Mouse (Mus musculus): Measurements from ENCODE around the gene Grem1.

Grem1 gene

GRCm38 (mm10) chr2:113757525-113758310 is 728 bp downstream of the Grem1 start:
- DNase-seq (ENCODE audit: low spot score) = no peak

DNA sequence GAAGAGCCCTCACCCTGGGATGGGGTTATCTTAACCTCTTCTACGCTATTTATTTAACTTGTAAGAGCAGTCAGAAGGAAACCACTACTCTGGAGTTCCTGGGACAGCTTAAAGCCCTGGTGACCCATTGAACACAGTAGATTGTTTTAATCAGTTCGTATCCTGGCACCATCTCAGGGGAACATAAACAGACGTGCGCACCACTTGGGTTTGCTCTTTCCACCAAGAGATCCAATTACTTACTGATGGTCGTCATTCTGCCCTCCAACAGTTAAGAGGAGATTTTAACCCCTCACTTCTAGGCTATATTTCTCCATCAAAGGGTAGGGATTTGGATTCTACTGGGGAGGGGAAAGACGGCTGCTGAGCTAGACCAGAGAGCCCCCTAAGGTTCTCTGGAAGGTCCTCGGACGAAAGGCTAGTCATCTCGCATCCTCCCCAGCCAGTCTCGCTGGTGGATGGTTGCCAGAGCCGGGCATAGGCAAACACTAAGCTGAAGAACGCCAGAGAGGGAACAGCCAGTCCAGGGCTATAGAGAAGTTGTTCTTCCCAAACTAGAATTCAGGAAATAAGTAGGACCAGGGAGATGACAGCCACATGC is 1.4 kb downstream of the Grem1 start:
- no peak for DNase-seq (ENCODE audit: low spot score)

DNA sequence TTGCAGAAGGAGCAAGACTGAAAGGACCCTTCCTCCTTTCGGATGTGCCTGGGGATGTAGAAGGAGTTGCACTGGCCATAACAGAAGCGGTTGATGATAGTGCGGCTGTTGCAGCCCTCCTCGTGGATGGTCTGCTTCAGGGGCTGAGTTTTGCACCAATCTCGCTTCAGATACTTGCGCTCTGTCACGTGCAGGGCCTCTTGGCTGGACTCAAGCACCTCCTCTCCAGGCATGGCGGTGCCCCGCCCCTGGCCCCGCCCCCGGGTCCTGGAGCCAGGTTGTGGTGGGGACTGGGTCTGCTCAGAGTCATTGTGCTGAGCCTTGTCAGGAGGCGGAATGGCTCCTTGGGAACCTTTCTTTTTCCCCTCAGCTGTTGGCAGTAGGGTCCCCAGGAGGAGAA is 8.7 kb downstream of the Grem1 start:
- no peak for DNase-seq (ENCODE audit: low spot score)

- no peak for DNase-seq (ENCODE audit: low spot score)
These were observed 9.1 kb downstream of the Grem1 start for GRCm38 (mm10) chr2:113749309-113749708.

DNA sequence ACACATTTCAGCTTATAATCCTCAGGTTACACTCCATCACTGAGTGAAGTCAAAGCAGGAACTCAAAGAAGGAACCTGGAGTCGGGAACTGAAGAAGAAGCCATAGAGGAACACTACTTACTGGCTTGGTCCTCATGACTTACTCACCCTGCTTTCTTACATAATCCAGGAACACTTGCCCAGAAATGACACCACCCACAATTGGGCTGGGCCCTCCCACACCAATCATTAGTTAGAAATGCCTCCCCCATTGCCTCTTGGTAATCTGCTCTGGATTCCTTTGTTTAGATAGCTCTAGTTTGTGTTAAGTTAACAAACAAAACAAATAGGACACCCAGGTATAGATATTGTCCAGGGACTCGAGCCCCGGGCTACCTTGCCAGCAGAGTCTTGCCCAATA is 29.9 kb downstream of the Grem1 start:
- DNase-seq (ENCODE audit: low spot score) = no peak

DNA sequence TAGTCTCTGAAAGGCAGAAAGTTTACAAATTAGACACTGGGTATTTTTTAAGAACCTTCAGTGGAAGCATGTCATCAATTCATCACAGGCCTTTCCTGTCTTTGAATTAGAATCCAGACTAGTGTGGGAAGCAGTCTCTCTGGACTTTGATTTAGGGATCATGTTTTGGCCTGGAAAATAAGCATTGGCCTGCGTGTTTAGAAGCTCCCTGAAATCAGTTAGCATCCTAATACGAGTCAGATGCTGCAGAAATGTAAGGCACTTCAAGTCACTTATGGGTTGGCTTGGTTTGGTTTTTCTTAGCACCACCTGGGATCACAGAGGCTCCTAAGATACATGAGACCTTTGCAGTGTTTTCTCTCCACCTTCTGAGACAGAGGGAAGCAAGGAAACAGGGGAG is 43.6 kb downstream of the Grem1 start:
- DNase-seq (ENCODE audit: low spot score) = no peak

DNA sequence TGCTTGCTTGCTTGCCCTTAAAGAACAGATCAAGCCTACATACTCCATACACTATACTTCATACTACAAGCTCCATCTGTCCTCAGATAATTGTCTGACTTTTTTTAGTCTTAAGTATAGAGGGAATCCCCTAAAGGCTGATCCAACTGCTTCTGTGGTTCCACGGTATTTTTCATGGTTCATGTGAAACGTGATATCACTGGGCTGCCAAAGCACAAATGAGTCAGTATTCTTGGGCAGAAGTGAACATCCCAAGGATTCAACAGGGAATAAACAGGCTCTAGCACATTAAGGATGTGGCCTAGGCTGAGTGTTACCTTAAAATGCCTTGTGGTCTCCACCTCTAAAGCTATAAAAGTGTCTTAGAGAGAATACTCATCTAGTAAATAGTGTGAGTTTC is 45.0 kb downstream of the Grem1 start:
- DNase-seq (ENCODE audit: low spot score) = no peak

DNA sequence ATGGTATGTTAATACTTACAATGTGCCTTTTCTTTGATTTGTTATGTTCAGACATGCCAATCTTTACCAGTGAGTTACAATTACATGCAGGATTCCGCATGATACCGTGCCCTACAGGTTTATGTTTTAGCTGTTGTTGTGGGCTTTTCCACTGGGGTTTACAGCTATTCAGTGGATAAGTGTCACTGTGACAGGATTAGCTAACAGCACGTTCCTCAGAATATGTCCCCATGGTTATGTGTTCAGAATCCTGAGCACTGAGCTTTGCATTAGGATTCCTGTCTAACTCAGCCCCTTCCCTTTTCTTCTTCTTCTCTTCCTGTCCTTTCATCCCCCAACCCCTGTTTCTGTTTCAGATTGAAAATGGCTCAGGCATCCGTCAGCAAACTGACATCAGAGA is 50.9 kb downstream of the Grem1 start:
- DNase-seq (ENCODE audit: low spot score) = no peak

DNA sequence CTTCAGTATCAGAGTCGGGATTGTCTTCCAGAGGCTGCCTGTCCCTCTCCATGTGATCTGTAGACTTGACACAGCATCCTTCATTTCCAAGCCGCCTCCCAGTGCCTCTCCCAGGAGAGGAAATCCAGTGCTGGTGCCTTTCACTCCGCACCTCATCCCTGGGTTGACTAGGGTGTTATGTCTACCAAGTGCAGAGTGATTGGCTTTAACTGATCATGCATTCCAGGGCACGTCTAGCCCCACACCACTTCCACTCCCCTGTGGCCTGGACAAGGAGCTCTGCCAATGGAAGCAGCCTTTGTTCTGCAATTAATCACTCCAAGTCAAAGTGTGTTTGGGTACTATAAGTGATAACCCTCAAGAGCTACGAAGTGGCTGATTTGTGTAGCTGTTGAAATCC is 56.9 kb downstream of the Grem1 start:
- DNase-seq (ENCODE audit: low spot score) = no peak

DNA sequence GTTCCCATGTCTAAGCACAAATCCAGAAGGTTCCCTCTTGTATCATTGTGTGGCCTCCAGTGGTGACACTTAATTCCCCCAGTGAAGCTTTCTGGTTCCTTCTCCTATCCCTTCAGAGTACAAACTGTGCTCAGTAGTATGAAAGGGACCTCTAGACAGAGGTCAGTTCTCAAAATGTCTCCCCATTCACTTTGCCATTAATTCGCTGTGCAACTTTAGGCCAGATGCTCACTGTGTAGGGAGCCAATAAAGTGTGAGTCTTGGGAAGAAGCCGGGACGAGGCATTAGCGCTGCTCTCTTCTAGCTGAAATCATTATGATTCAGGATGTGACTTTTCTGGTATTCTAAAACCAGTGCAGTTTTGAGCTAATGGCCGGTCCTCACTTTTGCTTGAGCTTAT is 61.8 kb downstream of the Grem1 start:
- no peak for DNase-seq (ENCODE audit: low spot score)

- DNase-seq (ENCODE audit: low spot score) = no peak
These were observed 62.2 kb downstream of the Grem1 start for GRCm38 (mm10) chr2:113696222-113696621.
